Mouse (Mus musculus): Measurements from ENCODE around the gene Dram2. TPM values are rescaled to one million over a fixed set of nuclear protein-coding genes. Genes with fewer than 3 reads are reported as not detected.
A peak's percentile ranks its signal among the peaks of the same experiment; 100 is the strongest.
"Not testable (repeated sequence)": the region's sequence is repeated elsewhere in the genome, so short reads cannot be mapped to it uniquely, and the experiment has no call there.

The Dram2 gene
- 95.3 to 127 TPM (median 113 TPM) in 3 replicates for total RNA-seq (2017)

DNA sequence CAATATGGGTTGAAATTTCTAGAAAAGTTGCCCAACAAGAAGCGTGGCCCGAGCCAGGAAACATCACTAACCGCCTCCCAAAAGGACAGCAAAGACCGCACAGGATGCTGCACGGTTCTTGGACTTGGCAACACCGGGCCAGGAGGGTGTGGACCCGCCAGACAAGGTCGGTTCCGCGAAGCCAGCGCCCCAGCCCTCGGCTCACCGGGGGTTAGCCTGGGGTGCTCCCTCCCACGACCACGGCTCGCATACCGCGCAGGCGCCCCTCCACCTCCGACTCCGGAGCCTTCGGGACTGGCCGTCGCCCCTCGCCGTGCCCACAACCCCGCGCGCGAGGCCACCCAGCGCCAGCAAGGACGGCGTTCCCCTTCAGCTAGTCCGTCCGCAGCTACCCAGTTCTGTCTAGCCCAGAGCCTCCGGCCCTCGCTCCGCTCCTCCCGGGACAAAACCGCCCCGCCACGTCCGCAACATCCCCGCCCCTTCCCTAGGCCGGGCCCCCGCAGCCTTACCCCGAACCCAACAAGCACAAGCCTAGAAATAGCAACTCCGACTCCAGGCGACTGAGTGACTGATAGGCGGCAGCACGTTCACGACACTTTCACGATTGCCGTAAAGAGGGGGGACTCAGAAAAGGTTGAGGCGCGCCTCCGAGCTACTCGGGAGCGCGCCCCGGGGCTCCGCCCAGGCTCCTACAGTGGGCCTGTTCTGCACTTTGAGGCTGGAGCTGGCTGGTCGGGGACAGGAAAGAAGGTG, at the start of gene Dram2, which contains the start of gene Cept1:
Dram2 (plus strand) TSS at position 628 of the 753 bp plus-strand sequence.
Cept1 (minus strand) TSS at position 632 of the 753 bp plus-strand sequence.
- peak; percentile 88 for ATAC-seq (replicated peaks; ENCODE audit: insufficient number of reproducible peaks, low FRiP score, low TSS enrichment, poor library complexity, severe bottlenecking)

DNA sequence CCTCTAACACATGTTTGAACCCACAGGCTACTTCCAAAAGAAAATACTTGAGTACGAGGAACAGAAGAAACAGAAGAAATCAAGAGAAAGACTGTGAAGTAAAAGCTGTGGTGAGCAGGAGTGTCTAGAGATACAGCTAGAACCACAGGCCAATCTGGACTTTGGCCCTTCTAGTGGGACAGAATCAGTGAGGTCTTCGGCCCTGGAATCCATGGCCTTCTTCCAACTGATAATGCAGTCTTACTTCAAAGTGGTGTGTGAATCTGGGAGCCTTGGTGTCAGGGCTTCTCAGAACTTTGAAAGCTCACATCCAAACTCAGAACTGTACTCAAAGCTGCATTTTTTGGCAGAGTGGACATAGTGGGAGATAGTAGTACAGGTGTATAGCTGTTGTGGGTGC, 47.1 kb upstream of the Dram2 start:
- ATAC-seq (replicated peaks; ENCODE audit: insufficient number of reproducible peaks, low FRiP score, low TSS enrichment, poor library complexity, severe bottlenecking) = no peak

DNA sequence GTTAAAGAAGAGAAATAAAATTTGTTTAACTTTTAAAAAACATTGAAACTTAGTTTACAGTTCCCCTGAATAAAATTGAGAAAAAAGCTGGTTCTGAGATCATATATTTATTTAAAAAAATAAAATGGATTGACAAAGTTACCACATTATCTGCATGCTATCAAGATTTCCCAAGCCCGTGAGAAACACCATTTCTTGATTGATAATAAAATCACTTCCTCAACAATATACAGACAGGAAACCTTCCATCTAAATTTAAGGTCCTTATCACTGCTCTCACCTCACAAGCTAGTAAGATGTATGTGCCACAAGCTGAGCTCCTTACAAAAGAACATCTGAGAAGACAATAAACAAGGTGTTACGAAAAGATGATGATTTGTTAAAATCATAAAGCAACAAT, 44.7 kb upstream of the Dram2 start:
- ATAC-seq (replicated peaks; ENCODE audit: insufficient number of reproducible peaks, low FRiP score, low TSS enrichment, poor library complexity, severe bottlenecking) = no peak

DNA sequence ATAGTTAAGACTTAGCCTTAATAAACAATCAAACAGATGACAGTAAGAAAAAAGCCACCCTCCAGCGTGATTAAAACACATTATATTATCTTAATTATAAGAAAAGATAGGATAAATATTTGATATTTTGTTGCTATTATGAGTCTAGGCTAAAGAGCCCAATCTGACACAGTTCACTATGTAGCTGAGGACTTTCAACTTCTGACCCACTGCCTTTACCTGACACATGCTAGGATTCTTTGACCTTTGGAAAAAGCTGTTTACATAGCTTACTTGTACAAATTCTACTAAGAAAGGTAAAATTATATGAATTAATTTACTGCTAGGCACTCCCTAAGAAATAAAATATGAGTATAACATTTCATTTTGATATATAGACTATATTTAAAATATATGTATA, 36.9 kb upstream of the Dram2 start:
- ATAC-seq (replicated peaks; ENCODE audit: insufficient number of reproducible peaks, low FRiP score, low TSS enrichment, poor library complexity, severe bottlenecking) = no peak

DNA sequence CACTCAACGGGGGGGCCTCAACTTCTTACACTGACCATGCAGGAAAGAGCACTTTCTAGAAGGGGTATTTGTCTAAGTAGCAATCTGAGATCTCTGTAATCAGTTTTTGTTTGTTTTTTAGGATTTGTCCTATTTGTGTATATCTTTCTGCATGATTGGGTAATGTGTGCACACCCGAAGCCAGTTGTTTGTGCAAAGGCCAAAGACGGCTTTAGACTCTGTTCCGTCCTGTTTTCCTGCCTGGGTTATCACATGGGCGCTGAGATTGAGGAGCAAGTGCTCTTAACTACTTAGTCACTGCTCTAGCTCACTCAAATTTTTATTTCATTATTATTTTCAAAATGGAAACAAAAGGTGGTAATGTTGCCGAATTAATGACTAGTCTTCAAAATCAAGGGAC, 32.6 kb upstream of the Dram2 start:
- no peak for ATAC-seq (replicated peaks; ENCODE audit: insufficient number of reproducible peaks, low FRiP score, low TSS enrichment, poor library complexity, severe bottlenecking)

DNA sequence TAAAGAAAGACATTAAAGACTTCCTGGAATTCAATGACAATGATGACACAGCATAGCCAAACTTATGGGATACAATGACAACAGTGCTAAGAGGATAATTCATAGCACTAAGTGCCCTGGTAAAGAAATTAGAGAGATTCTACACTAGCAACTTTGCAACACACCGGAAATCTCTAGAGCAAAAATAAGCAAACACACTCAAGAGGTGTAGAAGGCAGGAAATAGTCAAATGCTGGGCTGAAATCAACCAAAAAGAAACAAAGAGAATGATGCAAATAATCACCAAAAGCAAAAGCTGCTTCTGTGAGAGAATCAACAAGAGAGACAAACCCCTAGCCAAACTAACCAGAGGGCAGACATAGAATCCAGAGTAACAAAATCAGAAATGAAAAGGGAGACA, 24.9 kb upstream of the Dram2 start:
- ATAC-seq (replicated peaks; ENCODE audit: insufficient number of reproducible peaks, low FRiP score, low TSS enrichment, poor library complexity, severe bottlenecking) = no peak

DNA sequence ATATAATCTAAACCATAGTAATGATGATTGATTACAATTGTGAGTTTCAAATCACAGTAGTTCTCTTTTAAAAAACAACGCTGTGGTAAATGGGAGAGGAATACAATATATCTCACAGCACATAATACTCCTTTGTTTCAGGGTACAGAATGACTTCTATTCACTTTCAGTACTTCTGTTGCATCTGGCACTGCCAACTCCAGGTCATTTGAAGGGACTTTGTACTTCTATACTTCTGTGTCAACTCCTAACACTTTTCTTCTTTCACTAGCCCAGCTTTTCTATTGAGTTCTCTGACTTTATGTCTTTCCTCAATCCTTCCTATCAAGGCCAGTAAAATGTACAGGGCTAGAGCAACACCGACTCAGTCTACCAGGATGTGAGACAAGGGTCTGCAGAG, 21.2 kb upstream of the Dram2 start:
- no peak for ATAC-seq (replicated peaks; ENCODE audit: insufficient number of reproducible peaks, low FRiP score, low TSS enrichment, poor library complexity, severe bottlenecking)

DNA sequence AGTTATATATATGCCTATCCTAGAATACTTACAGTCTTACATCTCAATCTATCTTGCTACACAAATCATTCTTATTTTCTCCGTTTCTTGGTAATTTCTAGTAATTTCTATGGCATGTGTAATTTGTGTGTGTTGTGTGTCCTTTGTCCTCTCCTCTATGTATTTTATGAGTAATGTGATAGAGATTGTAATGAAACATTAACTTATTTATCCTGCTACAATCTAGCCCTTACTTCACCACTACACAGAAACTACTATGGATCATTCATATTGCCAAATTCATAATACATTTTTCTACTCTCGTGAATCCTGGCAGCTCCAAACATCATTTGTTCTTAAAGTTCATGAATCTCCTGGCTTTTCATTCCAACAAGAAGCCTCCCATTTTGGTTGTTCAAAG, 19.6 kb upstream of the Dram2 start:
- no peak for ATAC-seq (replicated peaks; ENCODE audit: insufficient number of reproducible peaks, low FRiP score, low TSS enrichment, poor library complexity, severe bottlenecking)

DNA sequence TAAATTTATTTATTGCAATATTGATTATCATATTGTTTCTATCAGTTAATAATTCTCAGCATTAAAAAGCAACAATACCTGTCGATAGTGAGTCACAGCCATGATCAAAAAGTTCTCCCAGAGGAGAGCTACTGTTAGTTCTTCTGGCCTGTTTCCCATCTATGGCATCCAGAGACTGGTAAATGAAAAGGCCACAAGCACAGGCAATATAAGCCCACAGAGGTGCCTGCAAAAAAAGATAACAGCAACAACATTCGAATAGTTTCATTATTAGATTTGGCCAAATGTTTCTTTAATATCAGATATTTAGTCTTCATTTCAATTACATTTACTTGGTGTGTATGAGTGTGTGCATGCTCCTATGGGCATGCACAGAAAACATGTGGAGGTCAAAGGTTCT, 14.3 kb upstream of the Dram2 start:
- no peak for ATAC-seq (replicated peaks; ENCODE audit: insufficient number of reproducible peaks, low FRiP score, low TSS enrichment, poor library complexity, severe bottlenecking)

DNA sequence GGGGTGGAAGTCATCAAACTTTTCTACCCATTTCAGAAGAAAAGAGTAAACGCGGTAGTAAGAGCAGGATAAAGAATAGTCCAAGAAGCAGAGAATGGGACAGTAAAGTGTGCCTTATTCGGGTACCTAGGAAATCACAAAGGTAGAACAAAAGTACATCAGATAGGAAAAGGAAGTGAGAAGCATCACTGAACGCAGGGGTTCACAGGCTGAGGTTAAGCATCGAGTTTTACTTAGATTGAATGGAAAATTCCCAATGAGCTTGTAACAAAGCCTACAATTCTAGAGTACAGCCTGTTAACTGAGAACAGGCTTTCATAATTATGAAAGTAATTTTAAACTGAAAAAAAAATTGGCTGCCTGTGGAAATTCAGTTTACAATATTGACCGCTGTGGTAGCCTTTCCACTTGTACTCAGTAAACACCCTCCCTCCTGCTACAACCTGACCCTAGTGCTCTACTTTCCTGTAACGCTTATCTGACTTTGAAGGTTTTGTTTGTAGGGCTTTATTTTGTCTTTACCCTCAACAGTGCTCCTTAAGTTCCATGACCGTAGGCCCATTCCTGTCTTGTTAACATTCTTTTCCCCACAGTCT, 2.8 kb upstream of the Dram2 start:
- ATAC-seq (replicated peaks; ENCODE audit: insufficient number of reproducible peaks, low FRiP score, low TSS enrichment, poor library complexity, severe bottlenecking) = no peak

DNA sequence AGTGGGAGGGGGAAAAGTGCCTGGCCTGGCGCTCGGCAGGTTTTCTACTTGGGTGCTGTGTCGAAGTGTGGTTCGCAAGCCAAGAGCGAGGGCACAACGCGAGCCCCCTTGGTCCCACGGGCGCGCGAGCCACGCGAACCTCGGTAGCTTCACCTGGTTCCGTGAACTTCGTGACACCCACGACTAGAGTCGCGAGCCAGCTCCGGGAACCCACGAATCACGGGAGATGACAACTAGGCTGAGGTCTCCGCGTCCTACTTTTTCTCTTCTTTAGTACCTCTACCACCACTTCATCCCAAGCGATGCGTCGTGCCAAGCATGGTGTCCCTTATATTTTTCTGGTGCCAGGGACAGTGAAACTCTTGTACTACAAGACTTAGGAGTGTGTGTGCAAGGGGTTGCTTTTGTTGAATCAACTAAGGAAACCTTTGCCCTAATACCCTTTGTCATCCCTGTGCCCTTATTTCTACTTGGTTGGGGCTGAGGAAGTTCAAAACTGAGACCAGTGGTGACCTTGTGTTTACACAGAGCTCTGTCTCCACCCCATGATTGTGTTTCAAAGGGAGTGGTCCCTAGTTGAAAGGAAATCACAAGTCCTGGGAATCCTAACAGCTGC, 434 bp downstream of the Dram2 start:
- ATAC-seq (replicated peaks; ENCODE audit: insufficient number of reproducible peaks, low FRiP score, low TSS enrichment, poor library complexity, severe bottlenecking) = peak; percentile 71

DNA sequence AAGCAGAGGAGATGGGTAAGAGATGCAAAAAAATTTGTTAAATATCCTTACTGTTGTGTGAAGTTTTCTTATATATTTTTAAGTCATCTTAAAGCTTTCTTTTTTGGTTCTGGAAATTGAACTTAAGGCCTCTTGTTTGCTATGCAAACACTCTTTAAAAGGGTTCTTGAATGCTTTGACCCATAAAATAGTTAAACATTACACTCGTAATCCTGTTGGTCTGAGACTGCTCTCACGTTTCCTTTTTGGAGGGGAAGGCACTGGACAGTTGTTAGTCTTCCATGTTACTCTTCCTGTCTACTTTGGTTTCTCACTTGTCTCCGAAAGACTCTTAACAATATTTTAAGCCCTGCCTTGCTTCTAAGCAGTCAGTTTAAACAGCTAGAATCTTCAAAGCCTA, 1.4 kb downstream of the Dram2 start:
- ATAC-seq (replicated peaks; ENCODE audit: insufficient number of reproducible peaks, low FRiP score, low TSS enrichment, poor library complexity, severe bottlenecking) = no peak

DNA sequence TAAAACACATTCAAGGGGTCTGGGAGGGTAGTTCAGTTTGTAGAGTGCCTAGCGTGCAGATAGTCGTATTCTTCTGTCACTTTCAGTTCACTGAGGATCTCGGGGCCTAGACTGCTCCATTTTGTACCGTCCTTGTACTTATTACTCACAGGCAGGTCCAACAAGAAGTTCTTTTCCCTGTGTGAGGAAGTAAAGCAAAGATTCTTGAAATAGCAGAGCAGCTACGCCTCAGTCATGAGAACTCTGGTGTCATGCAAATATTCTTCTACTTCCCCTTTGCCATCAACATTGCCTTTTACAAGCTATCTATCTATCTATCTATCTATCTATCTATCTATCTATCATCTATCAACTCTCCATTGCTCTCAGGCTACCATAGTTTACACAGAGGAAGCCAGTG, 5.8 kb downstream of the Dram2 start:
- ATAC-seq (replicated peaks; ENCODE audit: insufficient number of reproducible peaks, low FRiP score, low TSS enrichment, poor library complexity, severe bottlenecking) = peak; percentile 90

DNA sequence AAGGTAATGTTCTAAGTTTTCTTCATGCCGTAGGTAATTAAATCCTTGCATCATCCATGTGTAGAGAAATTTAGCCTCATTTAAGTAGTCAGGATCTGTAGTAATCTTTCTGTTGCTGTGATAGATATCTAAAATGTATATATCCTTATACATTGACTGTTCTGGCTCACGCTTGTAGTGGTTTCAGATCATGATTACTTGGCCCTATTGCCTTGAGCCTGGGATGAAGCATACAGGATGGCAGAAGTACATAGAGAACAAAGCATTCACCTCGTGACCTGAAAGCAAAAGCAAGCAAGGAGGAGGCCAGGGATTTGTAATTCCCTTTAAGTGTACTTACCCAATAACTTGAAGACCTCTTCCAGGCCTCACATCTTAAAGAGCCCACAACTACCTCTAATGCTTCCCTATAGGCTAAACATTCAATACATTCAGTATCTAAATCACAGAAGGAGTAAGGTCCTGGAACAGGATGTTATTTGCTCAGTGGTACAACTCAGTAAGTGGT, 8.2 kb downstream of the Dram2 start:
- no peak for ATAC-seq (replicated peaks; ENCODE audit: insufficient number of reproducible peaks, low FRiP score, low TSS enrichment, poor library complexity, severe bottlenecking)

DNA sequence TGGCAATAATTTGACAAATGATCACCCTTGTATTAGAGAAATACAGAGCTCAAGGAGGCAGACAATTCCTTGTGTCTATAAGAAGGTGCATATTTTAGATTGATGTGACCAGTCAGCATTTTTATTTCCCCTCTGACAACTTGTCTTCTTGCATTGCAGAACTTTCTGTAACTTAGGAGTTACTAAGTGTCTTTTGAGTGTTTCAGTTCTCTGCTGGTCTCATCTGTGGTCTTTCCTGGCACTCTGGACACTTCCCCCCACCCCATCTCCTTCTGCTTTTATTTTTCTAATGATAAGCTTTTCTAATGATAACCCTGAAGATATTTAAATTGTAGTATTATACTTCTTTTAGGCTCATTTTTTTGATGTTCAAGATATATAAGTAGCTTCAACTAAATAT, 10.7 kb downstream of the Dram2 start:
- no peak for ATAC-seq (replicated peaks; ENCODE audit: insufficient number of reproducible peaks, low FRiP score, low TSS enrichment, poor library complexity, severe bottlenecking)

DNA sequence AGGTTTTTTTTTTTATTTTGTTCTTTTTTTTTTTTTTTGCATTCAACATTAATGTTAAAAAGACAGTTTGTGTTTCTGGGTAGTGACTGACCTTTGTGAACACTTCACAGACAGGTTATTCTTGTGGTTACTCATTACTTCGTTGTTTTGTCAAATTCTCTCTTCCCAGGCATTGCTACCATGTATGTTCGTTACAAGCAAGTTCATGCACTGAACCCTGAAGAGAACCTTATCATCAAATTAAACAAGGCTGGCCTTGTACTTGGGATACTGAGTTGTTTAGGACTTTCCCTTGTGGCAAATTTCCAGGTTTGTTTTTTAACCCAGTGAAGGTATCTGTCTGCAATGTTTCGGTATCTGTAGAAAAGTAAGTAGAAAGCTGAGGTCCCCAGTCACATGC, 18.3 kb downstream of the Dram2 start:
- ATAC-seq (replicated peaks; ENCODE audit: insufficient number of reproducible peaks, low FRiP score, low TSS enrichment, poor library complexity, severe bottlenecking) = no peak

DNA sequence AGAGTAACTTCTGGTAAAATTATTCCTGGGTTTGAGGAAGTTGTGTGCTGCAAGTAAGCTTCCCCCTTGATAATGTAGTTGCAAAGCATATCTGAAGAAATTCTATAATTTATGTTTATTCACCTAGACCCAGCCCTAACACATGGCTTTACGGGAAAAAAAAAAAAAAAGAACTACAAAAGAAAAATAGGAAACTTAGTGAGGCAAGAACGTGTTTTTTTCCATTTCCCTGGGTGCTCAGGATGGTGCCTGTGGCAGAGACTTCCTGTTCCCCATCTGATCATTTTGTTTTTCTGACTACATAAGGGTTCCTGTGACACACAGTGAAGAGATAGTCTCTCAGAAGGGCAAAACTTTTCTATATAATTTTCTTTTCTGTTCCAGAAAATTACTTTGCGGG, 25.6 kb downstream of the Dram2 start:
- ATAC-seq (replicated peaks; ENCODE audit: insufficient number of reproducible peaks, low FRiP score, low TSS enrichment, poor library complexity, severe bottlenecking) = 0 out of 2 replicates have a peak, but pooled peaks have one; percentile 43

DNA sequence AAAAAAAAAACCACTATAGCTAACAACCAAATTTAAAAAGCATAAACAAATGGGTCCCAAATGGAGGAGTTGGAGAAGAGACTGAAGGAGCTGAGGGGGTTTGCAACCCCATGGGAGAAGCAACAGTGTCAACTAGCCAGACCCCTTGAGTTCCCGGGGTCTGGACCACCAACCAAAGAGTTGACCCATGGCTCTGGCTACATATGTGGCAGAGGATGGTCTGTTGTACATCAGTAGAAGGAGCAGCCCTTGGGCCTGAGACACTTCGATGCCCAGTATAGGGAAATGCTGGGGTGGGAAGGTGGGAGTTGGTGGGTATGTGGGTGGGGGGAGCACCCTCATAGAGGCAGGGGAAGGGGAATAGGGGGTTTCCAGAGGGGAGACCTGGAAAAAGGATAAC, 31.7 kb downstream of the Dram2 start:
- ATAC-seq (replicated peaks; ENCODE audit: insufficient number of reproducible peaks, low FRiP score, low TSS enrichment, poor library complexity, severe bottlenecking) = no peak

DNA sequence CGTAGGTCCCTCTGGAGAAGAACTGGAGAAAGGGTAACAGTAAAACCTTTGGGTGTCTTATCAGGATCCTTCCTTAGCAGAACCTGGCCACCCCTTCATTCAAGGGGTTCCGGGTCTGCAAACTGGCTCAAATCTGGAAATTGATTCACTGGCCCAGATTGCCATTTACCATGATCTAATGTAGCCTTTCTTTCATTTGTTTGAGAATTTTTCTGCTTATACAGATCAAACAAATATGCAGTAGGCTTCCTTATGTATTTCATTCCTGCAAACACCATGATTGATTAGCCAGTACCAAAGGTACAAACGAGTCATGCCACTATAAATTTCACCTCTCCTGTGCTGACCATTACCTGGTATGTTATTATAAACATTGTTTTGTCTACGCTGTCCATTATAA, 46.0 kb downstream of the Dram2 start:
- ATAC-seq (replicated peaks; ENCODE audit: insufficient number of reproducible peaks, low FRiP score, low TSS enrichment, poor library complexity, severe bottlenecking) = not testable (repeated sequence)

DNA sequence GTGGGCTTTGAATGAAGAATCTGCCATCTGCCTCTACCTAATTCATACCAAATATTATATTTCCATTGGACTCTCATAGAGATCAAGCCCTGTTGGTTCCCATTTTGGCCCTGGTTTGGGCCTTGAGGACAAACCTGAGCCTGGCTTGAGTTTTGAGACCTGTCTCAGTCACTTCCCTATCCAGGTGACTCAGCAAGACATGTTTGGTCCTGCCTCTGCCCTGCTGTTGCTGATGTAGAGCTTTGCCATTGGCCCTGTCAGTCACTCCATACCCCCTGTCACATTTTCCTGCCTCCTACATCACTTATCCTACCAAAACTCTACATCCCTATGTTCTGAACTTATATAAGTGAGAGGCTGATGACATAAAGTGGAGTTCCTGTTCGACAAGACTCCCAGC, 70.5 kb downstream of the Dram2 start:
- no peak for ATAC-seq (replicated peaks; ENCODE audit: insufficient number of reproducible peaks, low FRiP score, low TSS enrichment, poor library complexity, severe bottlenecking)
